Mouse (Mus musculus) CH12.LX (cell line): ENCODE results near the gene Ryr1.

Experiments
- CTCF ChIP-seq, 2 experiments: IDR thresholded peaks in 1 of 2; conservative IDR thresholded peaks in 1 of 2; 2 replicates each; pipeline ENCODE4 v1.5.1; 2011 to 2012; ENCODE audit warnings: low read depth in 2 of 2, low read length in 2 of 2, improper control_type of control experiment in 1 of 2, inconsistent platforms in 1 of 2, mild to moderate bottlenecking in 1 of 2, moderate library complexity in 1 of 2
- E2F4 ChIP-seq: IDR thresholded peaks from 2 replicates; pipeline ENCODE4 v1.6.1; 2011; ENCODE audit warnings: low read depth, low read length, improper control_type of control experiment; ENCODE audit not compliant: insufficient replicate concordance
- GABPA ChIP-seq: IDR thresholded peaks from 2 replicates; pipeline ENCODE4 v1.6.1; 2012; ENCODE audit warnings: low read depth, low read length, improper control_type of control experiment, inconsistent platforms; ENCODE audit not compliant: insufficient replicate concordance
- HCFC1 ChIP-seq: IDR thresholded peaks from 2 replicates; pipeline ENCODE4 v1.6.1; 2012; ENCODE audit warnings: low read depth, mild to moderate bottlenecking, inconsistent platforms, low read length, improper control_type of control experiment
- MEF2A ChIP-seq: IDR thresholded peaks from 2 replicates; pipeline ENCODE4 v1.6.1; 2014; ENCODE audit warnings: low read depth, mild to moderate bottlenecking, inconsistent platforms, low read length, improper control_type of control experiment, borderline replicate concordance
- NELFE ChIP-seq: IDR thresholded peaks from 2 replicates; pipeline ENCODE4 v1.6.1; 2011; ENCODE audit warnings: low read depth, low read length, improper control_type of control experiment
- POLR2A ChIP-seq: IDR thresholded peaks from 2 replicates; pipeline ENCODE4 v1.6.1; 2011; ENCODE audit warnings: low read depth, mild to moderate bottlenecking, improper control_type of control experiment, low read length

GRCm38 (mm10) chr7:29144006-29144405 lies 19.0 kb upstream of the Ryr1 start:
- TF ChIP-seq CTCF (conservative IDR thresholded peaks at IDR 0.05 in 1 of 2, IDR thresholded peaks at IDR 0.05 in 1 of 2; ENCODE audit: low read depth in 2 of 2, low read length in 2 of 2) = no peak
- no peak for TF ChIP-seq POLR2A
- TF ChIP-seq MEF2A = no peak
- no peak for TF ChIP-seq NELFE
- TF ChIP-seq GABPA = no peak
- no peak for TF ChIP-seq HCFC1
- no peak for TF ChIP-seq E2F4
